Mouse (Mus musculus) G1E (cell line): ENCODE data around the gene Nudt2.

Source experiments
- CTCF ChIP-seq: IDR thresholded peaks from 2 replicates; pipeline ENCODE4 v1.5.1; 2012; ENCODE audit warnings: low read depth, low read length, inconsistent platforms, mixed read lengths
- GATA1 ChIP-seq: IDR thresholded peaks from 2 replicates; pipeline ENCODE4 v1.6.1; 2012; ENCODE audit warnings: borderline replicate concordance, low read length, inconsistent platforms, mixed read lengths
- GATA2 ChIP-seq: IDR thresholded peaks from 2 replicates; pipeline ENCODE4 v1.6.1; 2012; ENCODE audit warnings: low read depth, low read length, inconsistent platforms, borderline replicate concordance
- POLR2AphosphoS5 ChIP-seq: IDR thresholded peaks from 2 replicates; pipeline ENCODE4 v1.6.1; 2012; ENCODE audit warnings: low read depth, low read length, inconsistent platforms; ENCODE audit not compliant: insufficient replicate concordance
- TAL1 ChIP-seq: conservative IDR thresholded peaks from 2 replicates; pipeline ENCODE4 v1.6.1; 2012; ENCODE audit warnings: low read depth, low read length, inconsistent platforms, mixed read lengths

GRCm38 (mm10) chr4:41493464-41494116 lies 28.6 kb downstream of the Nudt2 start:
- TF ChIP-seq CTCF (no peak), GATA1 (no peak), TAL1 (no peak), POLR2AphosphoS5 (no peak), GATA2 (no peak)
